Mouse (Mus musculus) liver, embryonic 15.5 days (tissue): ENCODE data around the gene Cpa2. TPM values are rescaled to one million over a fixed set of nuclear protein-coding genes. Genes with fewer than 3 reads are reported as not detected.

ENCODE experiments used
- ATAC-seq: fragments of 200-750 bp; cut with Nextera tagmentation; 2 replicates; pipeline ENCODE4 v1.8.0; 2017; ENCODE audit warnings: moderate number of reproducible peaks, mild to moderate bottlenecking, moderate library complexity; ENCODE audit not compliant: insufficient read depth
- H3K27ac ChIP-seq: fragments of 300-500 bp; sonication (generic); replicated peaks from 2 replicates; pipeline ENCODE4 v1.5.1; 2015; ENCODE audit warnings: mild to moderate bottlenecking, inconsistent platforms
- H3K27me3 ChIP-seq: fragments of 300-500 bp; sonication (generic); 2 replicates; pipeline ENCODE4 v1.6.1; 2015; ENCODE audit warnings: mild to moderate bottlenecking, inconsistent platforms
- H3K36me3 ChIP-seq: fragments of 300-500 bp; sonication (generic); replicated peaks from 2 replicates; pipeline ENCODE4 v1.6.1; 2015; ENCODE audit warnings: moderate library complexity, mild to moderate bottlenecking, inconsistent platforms
- H3K4me1 ChIP-seq: fragments of 300-500 bp; sonication (generic); replicated peaks from 2 replicates; pipeline ENCODE4 v1.6.1; 2015; ENCODE audit warnings: inconsistent platforms
- H3K4me2 ChIP-seq: fragments of 300-500 bp; sonication (generic); 2 replicates; pipeline ENCODE4 v1.6.1; 2015; ENCODE audit warnings: moderate library complexity, mild to moderate bottlenecking, inconsistent platforms
- H3K4me3 ChIP-seq: fragments of 300-500 bp; sonication (generic); replicated peaks from 2 replicates; pipeline ENCODE4 v1.5.1; 2015; ENCODE audit warnings: mild to moderate bottlenecking, inconsistent platforms
- H3K9ac ChIP-seq: fragments of 300-500 bp; sonication (generic); 2 replicates; pipeline ENCODE4 v1.6.1; 2015; ENCODE audit warnings: moderate library complexity, mild to moderate bottlenecking, inconsistent platforms
- H3K9me3 ChIP-seq: fragments of 300-500 bp; sonication (generic); replicated peaks from 2 replicates; pipeline ENCODE4 v1.6.1; 2016; ENCODE audit warnings: inconsistent platforms
- WGBS: fragments of 180-500 bp; shearing (Covaris S2); methylation state at CpG from one replicate; pipeline ENCODE4 v1.1.7; 2015; ENCODE audit warnings: mixed read lengths; ENCODE audit not compliant: insufficient replicate concordance; 5-methylcytosine and 5-hydroxymethylcytosine counted together
- polyA plus RNA-seq: library from polyadenylated mRNA; unstranded; fragments of >200 nt; fragmentation: Nextera tagmentation; extraction: Ambion mirVana; gene quantifications from 2 replicates; pipeline ENCODE4 v1.2.1, GENCODE M21; 2015

The Cpa2 gene
- polyA plus RNA-seq, 1 experiment from 2014 or later = 1.7 TPM

DNA sequence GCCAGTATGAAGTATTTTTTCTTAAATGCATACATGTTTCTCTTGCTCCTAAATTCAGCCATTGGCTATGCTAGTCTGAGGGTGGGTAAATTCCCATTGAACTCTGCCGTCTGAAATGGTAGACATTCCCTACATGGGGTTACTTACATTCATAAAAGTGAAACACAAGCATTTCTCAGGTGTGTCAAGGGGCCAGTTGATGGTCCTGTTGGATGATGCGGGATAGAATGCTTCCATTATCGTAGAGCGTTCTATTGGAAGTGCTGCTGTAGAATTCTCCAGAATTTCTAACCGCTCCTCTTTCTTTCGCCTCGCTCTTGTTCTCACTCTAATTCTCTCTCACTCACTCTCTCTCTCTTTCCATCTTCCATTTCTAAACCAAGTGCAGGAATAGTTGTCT, 69.3 kb downstream of the Cpa2 start, which contains the start of gene Cpa5:
Gene Cpa5, plus strand, starts transcription at position 301 of the 400 bp plus-strand sequence.
- H3K4me1 ChIP-seq = no peaks in the 10 kb centered on the region
- H3K4me3 ChIP-seq = no peak within 1 kb of the TSS
- no peak for ATAC-seq
- H3K27me3 ChIP-seq = peaks cover 16% of the 10 kb centered on the region
- H3K27ac ChIP-seq = no peak within 1 kb of the TSS
- H3K9me3 ChIP-seq = no peaks in the 10 kb centered on the region
- 78% methylated on average over 7 of the region's 7 CpGs for WGBS
- no peak within 1 kb of the TSS for H3K4me2 ChIP-seq
- H3K36me3 ChIP-seq = no peaks in the 10 kb centered on the region
- H3K9ac ChIP-seq = no peak within 1 kb of the TSS

DNA sequence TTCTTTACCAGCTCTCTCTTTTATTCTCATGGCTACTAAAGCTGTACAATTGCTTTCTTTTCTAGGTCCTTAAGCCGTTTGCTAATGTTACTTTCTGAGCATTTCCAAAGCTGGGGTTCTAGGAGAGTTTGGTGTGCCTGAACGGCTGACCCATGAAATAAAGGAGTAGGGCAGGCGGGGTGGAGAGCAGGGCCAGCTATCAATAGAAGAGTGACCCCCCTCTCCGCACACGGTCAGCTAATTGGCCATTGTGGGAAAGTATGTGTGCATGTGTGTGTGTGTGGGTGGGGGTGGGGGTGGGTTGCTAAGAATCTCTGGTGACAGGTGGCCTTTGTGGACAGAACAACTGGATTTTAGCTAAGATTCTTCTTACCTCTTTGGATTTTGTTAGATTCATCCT, 69.8 kb downstream of the Cpa2 start:
- H3K4me2 ChIP-seq = no peak overlapping the region
- H3K27me3 ChIP-seq = peaks cover 21% of the 10 kb centered on the region
- H3K4me3 ChIP-seq = no peak overlapping the region
- H3K36me3 ChIP-seq = no peaks in the 10 kb centered on the region
- H3K4me1 ChIP-seq = peaks cover under 1% of the 10 kb centered on the region; the same call in 1 of the 2 replicates
- WGBS = 65% methylated on average over 5 of the region's 5 CpGs
- no peak for ATAC-seq
- H3K9me3 ChIP-seq = no peaks in the 10 kb centered on the region
- no peak overlapping the region for H3K27ac ChIP-seq
- H3K9ac ChIP-seq = no peak overlapping the region

Other genes with a start within 250 kb of the Cpa2 start
- 33.8 and 34.7 TPM in 2 replicates for gene Ube2h, start 237.0 kb upstream of the Cpa2 start, polyA plus RNA-seq
- gene Zc3hc1, start 150.6 kb upstream of the Cpa2 start, polyA plus RNA-seq = 25.1 TPM in 2 replicates
- gene Klhdc10, start 139.7 kb upstream of the Cpa2 start, polyA plus RNA-seq = 8.2 and 8.3 TPM in 2 replicates
- gene Tmem209, start 31.8 kb upstream of the Cpa2 start, polyA plus RNA-seq = 19.2 and 19.4 TPM in 2 replicates
- 0.14 and 0.21 TPM in 2 replicates for gene Ssmem1, start 31.7 kb upstream of the Cpa2 start, polyA plus RNA-seq
- gene Cpa4, start 26.8 kb downstream of the Cpa2 start, polyA plus RNA-seq = 0.06 TPM in 1 of 2 replicates, not detected in the other
- 0.09 and 0.13 TPM in 2 replicates for gene Cpa5, start 69.4 kb downstream of the Cpa2 start, polyA plus RNA-seq
- gene Cpa1, start 97.6 kb downstream of the Cpa2 start, polyA plus RNA-seq = 1.8 and 8.5 TPM in 2 replicates
- gene Cep41, start 152.2 kb downstream of the Cpa2 start, polyA plus RNA-seq = 2.8 and 3.8 TPM in 2 replicates
- gene Mest, start 182.0 kb downstream of the Cpa2 start, polyA plus RNA-seq = 186 and 187 TPM in 2 replicates